Mouse (Mus musculus): ENCODE data around the gene Phrf1.
"Not testable (repeated sequence)": the region's sequence is repeated elsewhere in the genome, so short reads cannot be mapped to it uniquely, and the experiment has no call there.

The Phrf1 gene

GRCm38 (mm10) chr7:141250486-141250885 is 21.9 kb downstream of the Phrf1 start:
- intact Hi-C loops (cut with DNase I), result not testable (repeated sequence)

DNA sequence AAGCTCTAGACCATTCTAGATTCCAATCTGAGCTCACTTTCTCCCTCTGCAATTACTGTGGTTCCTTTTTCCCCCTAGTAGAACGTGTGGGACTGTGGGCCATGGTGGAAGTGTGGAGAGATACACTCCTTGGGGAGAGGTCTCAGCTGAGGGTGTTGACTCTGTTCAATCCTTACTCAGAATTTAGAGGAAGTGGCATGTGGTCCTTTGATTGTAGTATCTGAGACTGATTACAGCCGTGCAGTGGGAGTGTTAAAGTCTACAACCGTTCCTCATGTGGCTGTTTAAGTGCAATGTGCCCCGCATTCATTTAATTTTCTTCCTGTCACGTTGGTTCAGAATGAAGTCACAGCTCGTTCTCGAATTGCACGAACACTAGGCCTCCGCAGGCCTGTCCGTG is 27.6 kb downstream of the Phrf1 start:
- intact Hi-C loops (cut with DNase I), result no loop called here

DNA sequence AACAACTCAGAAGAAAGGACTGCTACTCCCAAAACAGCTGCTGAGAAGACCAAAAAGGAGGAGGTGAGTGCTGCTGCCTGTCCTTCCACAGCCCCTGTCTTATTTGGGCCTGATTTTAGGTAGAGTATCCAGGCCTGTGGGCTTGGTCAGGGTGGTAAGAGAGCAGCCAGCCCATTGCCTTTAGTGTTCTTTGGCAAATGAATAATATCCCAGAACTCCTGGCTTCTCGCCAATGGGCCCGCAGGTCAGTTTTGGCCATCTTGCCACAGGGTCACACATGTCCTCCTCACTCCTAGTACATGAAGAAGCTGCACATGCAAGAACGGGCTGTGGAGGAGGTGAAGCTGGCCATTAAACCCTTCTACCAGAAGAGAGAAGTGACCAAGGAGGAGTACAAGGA is 32.9 kb downstream of the Phrf1 start:
- intact Hi-C loops (cut with DNase I), result loop anchor here (10.0 kb wide), 1 partner anchor 103 kb away; no protein-coding TSS in a partner anchor

DNA sequence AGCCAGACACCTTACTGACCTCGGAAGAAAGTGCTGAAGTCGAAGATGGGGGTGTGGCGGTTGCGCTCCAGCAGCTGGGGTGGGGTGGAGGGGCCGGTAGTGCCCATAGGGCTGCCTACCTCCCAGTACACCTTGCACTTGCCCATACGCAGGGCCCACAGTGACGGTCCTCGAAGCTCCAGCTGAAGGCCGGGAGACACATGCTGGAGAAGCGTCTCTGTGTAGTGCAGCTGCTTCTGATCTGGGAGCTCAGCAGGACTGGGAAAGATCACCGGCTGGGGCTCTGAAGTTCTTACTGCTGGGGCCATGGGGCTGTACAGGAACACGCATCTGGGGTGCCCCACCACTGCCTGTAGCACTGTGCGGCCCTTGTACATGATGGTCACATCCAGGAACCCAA is 35.1 kb downstream of the Phrf1 start:
- intact Hi-C loops (cut with DNase I), result loop anchor here (10.0 kb wide), 1 partner anchor 101 kb away; no protein-coding TSS in a partner anchor

GRCm38 (mm10) chr7:141264041-141264700 is 35.6 kb downstream of the Phrf1 start:
- intact Hi-C loops (cut with DNase I), result loop anchor here (10.0 kb wide), 1 partner anchor 101 kb away; no protein-coding TSS in a partner anchor

GRCm38 (mm10) chr7:141264761-141265410 is 36.3 kb downstream of the Phrf1 start:
- intact Hi-C loops (cut with DNase I), result loop anchor here (10.0 kb wide), 1 partner anchor 100 kb away; no protein-coding TSS in a partner anchor

DNA sequence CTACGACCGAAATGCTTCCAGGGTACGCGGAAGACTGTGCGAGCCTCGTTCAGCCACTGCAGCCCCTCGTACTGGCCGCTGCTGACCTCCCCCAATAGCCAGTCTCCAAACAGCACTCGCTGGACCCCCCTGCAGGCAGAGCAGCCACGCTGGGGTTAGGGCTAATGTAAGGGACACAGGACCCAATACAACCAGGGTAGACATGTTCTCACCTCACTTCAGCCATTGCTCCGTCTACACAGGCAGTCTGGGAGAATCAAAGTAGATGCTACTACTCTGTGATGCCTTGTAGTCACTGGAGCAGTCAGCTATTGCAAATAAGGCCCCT is 36.8 kb downstream of the Phrf1 start:
- intact Hi-C loops (cut with DNase I), result loop anchor here (10.0 kb wide), 1 partner anchor 99 kb away; no protein-coding TSS in a partner anchor

GRCm38 (mm10) chr7:141265739-141266561 is 37.4 kb downstream of the Phrf1 start, which contains the start of gene Irf7:
TSS of gene Irf7 (minus strand) at chr7:141266481.
- intact Hi-C loops (cut with DNase I), result loop anchor here (10.0 kb wide), 1 partner anchor 99 kb away; no protein-coding TSS in a partner anchor

GRCm38 (mm10) chr7:141268466-141269272 is 40.1 kb downstream of the Phrf1 start:
- intact Hi-C loops (cut with DNase I), result loop anchor here (10.0 kb wide), 1 partner anchor 96 kb away; no protein-coding TSS in a partner anchor

- intact Hi-C loops (cut with DNase I), result loop anchor here (10.0 kb wide), 1 partner anchor 96 kb away; no protein-coding TSS in a partner anchor
Observed at GRCm38 (mm10) chr7:141269273-141269545, 40.6 kb downstream of the Phrf1 start.

- intact Hi-C loops (cut with DNase I), result no loop called here
Observed at GRCm38 (mm10) chr7:141270631-141271030, 42.0 kb downstream of the Phrf1 start.

DNA sequence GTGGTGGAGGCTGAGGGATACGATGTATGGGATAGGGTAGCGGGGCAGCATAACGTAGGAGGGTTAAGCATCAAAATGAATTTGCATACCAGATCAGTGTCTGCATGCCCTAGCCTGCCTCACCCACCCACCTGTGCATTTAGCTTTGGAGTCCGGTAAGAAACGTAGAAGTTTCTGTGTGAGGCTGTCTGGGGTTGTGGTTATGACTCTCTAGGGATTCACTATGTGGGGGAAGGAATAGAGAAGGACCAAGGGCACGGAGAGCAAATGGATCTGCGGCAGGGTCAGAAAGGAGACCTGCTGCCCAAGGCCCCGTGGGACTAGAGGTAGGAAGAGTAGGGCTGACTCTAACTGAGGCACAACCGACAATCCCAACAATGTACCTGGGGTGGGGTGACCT is 46.8 kb downstream of the Phrf1 start:
- intact Hi-C loops (cut with DNase I), result loop anchor here (5.0 kb wide), 1 partner anchor 42 kb away; no protein-coding TSS in a partner anchor

DNA sequence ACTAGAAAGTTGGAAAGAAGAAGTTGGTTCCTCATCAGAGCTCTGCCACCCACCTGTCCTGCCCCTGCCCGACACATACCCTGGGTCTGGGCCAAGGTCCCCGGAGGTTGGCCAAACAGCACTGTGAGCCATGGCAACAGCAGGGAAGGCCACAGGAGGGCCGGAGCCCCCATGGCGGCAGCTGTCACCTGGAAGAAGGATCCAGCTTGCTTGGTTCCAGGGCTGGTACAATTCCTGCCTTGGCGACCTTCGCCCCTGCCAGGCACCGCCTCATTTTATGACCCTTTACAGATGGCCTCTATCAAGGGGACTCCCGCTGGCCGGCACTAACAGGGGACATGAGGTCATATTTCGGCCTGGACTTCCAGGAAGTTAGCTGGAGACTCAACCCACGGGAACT is 48.0 kb downstream of the Phrf1 start, which contains the start of gene Cdhr5:
Cdhr5 (minus strand) TSS at position 241 of the 400 bp plus-strand sequence.
- intact Hi-C loops (cut with DNase I), result loop anchor here (5.0 kb wide), 1 partner anchor 41 kb away; no protein-coding TSS in a partner anchor

GRCm38 (mm10) chr7:141277701-141278678 is 49.4 kb downstream of the Phrf1 start:
- intact Hi-C loops (cut with DNase I), result loop anchor here (5.0 kb wide), 1 partner anchor 39 kb away; no protein-coding TSS in a partner anchor

DNA sequence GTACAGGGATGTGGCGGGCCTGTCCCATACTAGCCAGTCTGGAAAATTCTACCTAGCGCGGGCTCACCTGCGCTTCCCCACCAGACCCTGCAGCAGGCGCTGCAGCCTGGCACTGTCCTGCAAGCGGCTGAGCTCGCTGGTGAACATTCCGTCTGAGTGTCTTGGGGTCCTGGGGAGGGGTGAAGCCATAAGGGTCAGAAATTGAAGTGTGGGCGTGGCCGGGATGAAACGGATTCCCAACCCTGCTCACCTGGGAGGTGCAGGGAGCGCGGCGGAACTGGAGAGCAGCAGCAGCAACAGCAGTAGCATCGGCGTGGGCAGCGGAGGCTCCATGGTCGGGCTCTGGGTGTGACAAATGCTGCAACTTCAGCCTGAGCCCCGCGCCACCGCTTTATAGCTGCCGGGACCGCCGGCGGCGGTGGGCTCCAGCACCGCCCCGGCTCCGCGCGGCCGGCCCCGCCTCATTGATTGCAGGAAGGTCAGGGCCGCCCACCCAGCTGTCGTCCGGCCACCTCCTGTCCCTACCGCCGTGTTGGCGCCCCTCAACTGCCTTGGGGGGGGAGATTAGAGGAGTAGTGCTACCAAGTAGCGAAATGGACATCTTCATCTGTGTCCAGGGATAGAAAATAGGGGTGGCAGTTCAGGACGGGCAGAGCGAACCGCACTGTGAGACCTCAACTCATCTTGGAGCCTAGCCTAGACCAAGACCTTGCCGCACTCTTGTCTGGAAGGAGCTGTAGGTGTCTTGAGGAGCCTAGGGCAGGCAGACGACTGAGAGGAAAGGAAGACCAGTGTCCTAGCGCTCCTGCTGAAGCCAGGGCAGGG is 50.4 kb downstream of the Phrf1 start, which contains the start of gene Sct:
Sct (minus strand) TSS at position 368 of the 825 bp plus-strand sequence.
- intact Hi-C loops (cut with DNase I), result loop anchor here (5.0 kb wide), 1 partner anchor 38 kb away; no protein-coding TSS in a partner anchor

GRCm38 (mm10) chr7:141281442-141281841 is 52.9 kb downstream of the Phrf1 start:
- intact Hi-C loops (cut with DNase I), result no loop called here

DNA sequence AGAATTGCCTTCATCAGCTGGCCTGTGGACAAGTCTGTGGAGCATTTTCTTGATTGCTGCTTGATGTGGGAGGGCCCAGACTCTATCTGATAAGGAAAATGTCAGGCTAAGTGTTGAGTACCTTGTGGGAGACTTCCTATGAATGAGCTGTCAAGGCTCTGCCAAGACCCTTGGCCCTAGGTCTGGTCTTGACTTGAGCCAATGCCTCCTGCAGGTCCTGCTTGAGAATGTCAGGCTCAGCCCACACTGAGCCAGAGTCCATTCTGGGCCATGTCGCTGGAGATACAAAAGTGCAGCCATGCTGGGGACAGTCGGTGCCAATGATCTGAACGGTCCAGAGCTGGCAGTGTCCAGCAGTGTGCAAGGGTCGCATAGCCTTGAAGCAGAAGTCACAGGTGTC is 54.2 kb downstream of the Phrf1 start:
- intact Hi-C loops (cut with DNase I), result no loop called here

DNA sequence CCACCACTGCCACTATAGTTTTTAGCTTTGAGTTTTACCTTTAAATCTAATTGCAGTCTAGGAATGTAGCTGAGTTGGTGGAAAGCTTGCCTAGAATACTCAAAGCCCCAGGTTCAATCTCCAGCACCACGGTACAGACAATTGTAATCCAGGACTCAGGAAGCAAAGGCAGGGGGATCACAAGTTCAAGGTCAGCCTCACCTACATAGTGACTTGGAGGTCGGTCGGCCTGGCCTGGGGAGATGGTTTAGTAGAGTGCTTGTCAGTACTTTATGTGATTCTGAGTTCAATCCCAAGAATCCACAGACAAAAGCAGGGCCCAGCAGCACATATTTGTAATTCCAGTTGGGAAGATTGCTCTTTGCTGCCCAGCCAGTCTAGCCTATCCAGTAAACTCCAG is 59.5 kb downstream of the Phrf1 start:
- intact Hi-C loops (cut with DNase I), result no loop called here

Measured in adrenal gland (tissue).